ENCODE assay signal across 11 mouse cellular contexts in the genomic region with DNA sequence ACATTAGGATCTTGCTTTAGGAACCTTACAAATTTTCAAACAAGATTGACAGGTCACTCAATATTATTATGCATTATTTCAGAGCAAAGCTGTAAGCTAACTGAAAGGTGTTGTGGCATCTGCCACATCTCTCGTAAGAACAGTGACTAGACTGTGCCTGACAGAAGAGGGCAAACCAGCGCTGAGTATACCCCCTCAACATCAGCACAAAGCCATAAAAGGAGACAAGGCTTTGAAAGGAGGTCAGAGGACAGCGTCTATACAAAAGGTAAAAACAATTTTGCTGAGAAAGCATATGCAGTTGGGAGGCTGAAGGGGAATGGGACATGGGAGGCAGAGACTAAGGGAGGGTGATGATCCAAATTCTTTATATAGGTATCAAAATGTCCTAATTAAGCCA. TPM values are rescaled to one million over a fixed set of nuclear protein-coding genes. Genes with fewer than 3 reads are reported as not detected.
DNase-seq lines count a peak whose midpoint lies in the region; ATAC-seq lines count a peak whose summit lies in the region.
"Had no signal": no experiment of that assay in that cellular context is flagged by ENCODE, and none has a peak within 500 bp of the region (broad histone marks: within the 10 kb centered on the region; RNA-seq: fewer than 3 reads in every experiment).

No protein-coding gene starts in this region.

- H3K9me3 ChIP-seq in heart, embryonic 14.5 days (ENCODE audit: control insufficient read depth, low read length), result no peaks in the 10 kb centered on the region
- H3K9me3 ChIP-seq in embryonic facial prominence, embryonic 10.5 days, result no peaks in the 10 kb centered on the region
- H3K9me3 ChIP-seq in hindbrain, embryonic 12.5 days (replicated peaks), result no peaks in the 10 kb centered on the region
- H3K9me3 ChIP-seq in midbrain, embryonic 11.5 days (ENCODE audit: control insufficient read depth, low read length), result no peaks in the 10 kb centered on the region

- peak overlapping the region in 1 of 2 experiments; percentile 93; a peak in 3 of 4 replicates for H3K4me3 ChIP-seq in heart, embryonic 14.5 days (ENCODE audit: control insufficient read depth in 1 of 2, insufficient read depth in 1 of 2, low read depth in 1 of 2, low read length in 2 of 2)
- peak overlapping the region; percentile 94 for H3K4me3 ChIP-seq in embryonic facial prominence, embryonic 10.5 days
- peak overlapping the region; percentile 89; the same call in 1 of the 2 replicates for H3K4me3 ChIP-seq in hindbrain, embryonic 12.5 days
- no peak overlapping the region for H3K4me3 ChIP-seq in midbrain, embryonic 11.5 days (ENCODE audit: low read depth, low read length)

- H3K27ac ChIP-seq in heart, embryonic 14.5 days (replicated peaks in 1 of 2; ENCODE audit: control insufficient read depth in 1 of 2, insufficient read depth in 1 of 2, low read depth in 2 of 2, low read length in 2 of 2), result peak overlapping the region; percentile 67 to 88; a peak in 3 of 4 replicates
- peak overlapping the region; percentile 91 for H3K27ac ChIP-seq in embryonic facial prominence, embryonic 10.5 days (replicated peaks)
- peak overlapping the region; percentile 91 for H3K27ac ChIP-seq in hindbrain, embryonic 12.5 days
- H3K27ac ChIP-seq in midbrain, embryonic 11.5 days (ENCODE audit: low read depth, low read length), result peak overlapping the region; percentile 17
- H3K27ac ChIP-seq: liver, embryonic 14.5 days had no signal

- peak overlapping the region; percentile 89; the same call in 1 of the 2 replicates for H3K9ac ChIP-seq in heart, embryonic 14.5 days (ENCODE audit: low read length)
- peak overlapping the region; percentile 91; the same call in 1 of the 2 replicates for H3K9ac ChIP-seq in hindbrain, embryonic 12.5 days
- H3K9ac ChIP-seq in midbrain, embryonic 11.5 days (ENCODE audit: low read length), result peak overlapping the region; percentile 31; the same call in 1 of the 2 replicates

- peak overlapping the region; percentile 69 for H3K4me2 ChIP-seq in heart, embryonic 14.5 days (ENCODE audit: low read length)
- H3K4me2 ChIP-seq in hindbrain, embryonic 12.5 days (replicated peaks), result peak overlapping the region; percentile 77
- H3K4me2 ChIP-seq in midbrain, embryonic 11.5 days, result peak overlapping the region; percentile 17; the same call in 1 of the 2 replicates

- H3K36me3 ChIP-seq in heart, embryonic 14.5 days (ENCODE audit: control insufficient read depth, insufficient read depth, low read length), result no peaks in the 10 kb centered on the region
- H3K36me3 ChIP-seq in embryonic facial prominence, embryonic 10.5 days (replicated peaks), result peaks cover 11% of the 10 kb centered on the region
- H3K36me3 ChIP-seq in hindbrain, embryonic 12.5 days, result peaks cover 3% of the 10 kb centered on the region
- H3K36me3 ChIP-seq in midbrain, embryonic 11.5 days (ENCODE audit: control insufficient read depth, insufficient read depth, low read length), result no peaks in the 10 kb centered on the region

- intact Hi-C loops in heart, postnatal 10 days (cut with DNase I), result loop anchor here (10.0 kb wide), 1 partner anchor 125 kb away; a partner anchor contains a TSS

- no peak for ATAC-seq in heart, embryonic 14.5 days (ENCODE audit: insufficient number of reproducible peaks, insufficient read depth, low FRiP score, low read depth)
- no peak for ATAC-seq in hindbrain, embryonic 12.5 days (ENCODE audit: low FRiP score)
- peak; percentile 22 for ATAC-seq in midbrain, embryonic 11.5 days (ENCODE audit: low FRiP score)

- H3K27me3 ChIP-seq in heart, embryonic 14.5 days (ENCODE audit: control insufficient read depth, insufficient read depth, low read length), result no peaks in the 10 kb centered on the region
- no peaks in the 10 kb centered on the region for H3K27me3 ChIP-seq in embryonic facial prominence, embryonic 10.5 days (replicated peaks; ENCODE audit: low read depth, poor library complexity, severe bottlenecking)
- no peaks in the 10 kb centered on the region for H3K27me3 ChIP-seq in hindbrain, embryonic 12.5 days
- H3K27me3 ChIP-seq in midbrain, embryonic 11.5 days (ENCODE audit: control insufficient read depth, insufficient read depth, low read length), result no peaks in the 10 kb centered on the region

- WGBS in heart, embryonic 14.5 days, result 60% methylated on average over 3 of the region's 3 CpGs
- WGBS in embryonic facial prominence, embryonic 10.5 days, result 55% methylated on average over 3 of the region's 3 CpGs
- 39% methylated on average over 3 of the region's 3 CpGs for WGBS in hindbrain, embryonic 12.5 days
- WGBS in midbrain, embryonic 11.5 days, result 41% methylated on average over 3 of the region's 3 CpGs

- H3K4me1 ChIP-seq in heart, embryonic 14.5 days (ENCODE audit: control insufficient read depth in 2 of 2, insufficient read depth in 2 of 2, low read length in 2 of 2), result peaks cover 6 to 9% of the 10 kb centered on the region in 2 experiments
- H3K4me1 ChIP-seq in embryonic facial prominence, embryonic 10.5 days, result peaks cover 22% of the 10 kb centered on the region
- peaks cover 22% of the 10 kb centered on the region for H3K4me1 ChIP-seq in hindbrain, embryonic 12.5 days
- peaks cover 14% of the 10 kb centered on the region for H3K4me1 ChIP-seq in midbrain, embryonic 11.5 days (ENCODE audit: control insufficient read depth, insufficient read depth, low read length)

- DNase-seq in heart, postnatal 10 days, result no peak
- DNase-seq in embryonic facial prominence, embryonic 10.5 days (ENCODE audit: low spot score), result no peak
- no peak for DNase-seq in midbrain, embryonic 11.5 days (ENCODE audit: low spot score, missing footprints)
- DNase-seq in thymus, postnatal 14 days, result no peak
- DNase-seq in spleen, adult 12 weeks (ENCODE audit: low spot score), result no peak
- no peak for DNase-seq in thymus, postnatal 0 days (ENCODE audit: low spot score)

RNA-seq across cellular contexts. Expression of a gene that starts 0.5 kb away (rescaled TPM):
- polyA plus RNA-seq in heart, embryonic 14.5 days (2014; fragmentation: Nextera tagmentation; extraction: Ambion mirVana), result 65.0 and 72.0 TPM in 2 replicates
- total RNA-seq in heart, postnatal 10 days (2021), result 10 to 100 TPM; 23.6 to 25.4 TPM
- polyA plus RNA-seq in embryonic facial prominence, embryonic 10.5 days (2016; fragmentation: Nextera tagmentation; extraction: Ambion mirVana), result 103 and 112 TPM in 2 replicates
- 121 and 136 TPM in 2 replicates for polyA plus RNA-seq in hindbrain, embryonic 12.5 days (2016; fragmentation: Nextera tagmentation; extraction: Ambion mirVana)
- polyA plus RNA-seq in midbrain, embryonic 11.5 days (2014; fragmentation: Nextera tagmentation; extraction: Ambion mirVana), result 122 and 125 TPM in 2 replicates
- 105 and 115 TPM in 2 replicates for polyA plus RNA-seq in thymus, postnatal 0 days (2015; fragmentation: Nextera tagmentation; extraction: Ambion mirVana)

RNA-seq across cellular contexts. Expression of a gene that starts 24.6 kb away (rescaled TPM):
- 14.3 and 15.8 TPM in 2 replicates for polyA plus RNA-seq in heart, embryonic 14.5 days (2014; fragmentation: Nextera tagmentation; extraction: Ambion mirVana)
- total RNA-seq in heart, postnatal 10 days (2021), result 1 to 10 TPM; 6.6 to 6.9 TPM
- 20.1 and 22.7 TPM in 2 replicates for polyA plus RNA-seq in embryonic facial prominence, embryonic 10.5 days (2016; fragmentation: Nextera tagmentation; extraction: Ambion mirVana)
- 22.8 and 28.4 TPM in 2 replicates for polyA plus RNA-seq in hindbrain, embryonic 12.5 days (2016; fragmentation: Nextera tagmentation; extraction: Ambion mirVana)
- polyA plus RNA-seq in midbrain, embryonic 11.5 days (2014; fragmentation: Nextera tagmentation; extraction: Ambion mirVana), result 18.3 and 18.7 TPM in 2 replicates
- polyA plus RNA-seq in thymus, postnatal 0 days (2015; fragmentation: Nextera tagmentation; extraction: Ambion mirVana), result 19.5 and 23.5 TPM in 2 replicates

RNA-seq across cellular contexts. Expression of a gene that starts 37.4 kb away (rescaled TPM):
- polyA plus RNA-seq in heart, embryonic 14.5 days (2014; fragmentation: Nextera tagmentation; extraction: Ambion mirVana), result not detected in 2 replicates
- not detected for total RNA-seq in heart, postnatal 10 days (2021)
- not detected in 2 replicates for polyA plus RNA-seq in embryonic facial prominence, embryonic 10.5 days (2016; fragmentation: Nextera tagmentation; extraction: Ambion mirVana)
- not detected in 2 replicates for polyA plus RNA-seq in hindbrain, embryonic 12.5 days (2016; fragmentation: Nextera tagmentation; extraction: Ambion mirVana)
- polyA plus RNA-seq in midbrain, embryonic 11.5 days (2014; fragmentation: Nextera tagmentation; extraction: Ambion mirVana), result not detected in 2 replicates
- 0.21 TPM in 1 of 2 replicates, not detected in the other for polyA plus RNA-seq in thymus, postnatal 0 days (2015; fragmentation: Nextera tagmentation; extraction: Ambion mirVana)
- polyA plus RNA-seq: gonadal fat pad, adult 2 months; spleen, adult 2 months had no signal

RNA-seq across cellular contexts. Expression of a gene that starts 59.8 kb away (rescaled TPM):
- polyA plus RNA-seq in heart, embryonic 14.5 days (2014; fragmentation: Nextera tagmentation; extraction: Ambion mirVana), result not detected in 2 replicates
- under 1 TPM in 1 of 2 experiments, not detected in 1; 0.22 TPM for total RNA-seq in heart, postnatal 10 days (2021)
- not detected in 2 replicates for polyA plus RNA-seq in embryonic facial prominence, embryonic 10.5 days (2016; fragmentation: Nextera tagmentation; extraction: Ambion mirVana)
- 0.22 TPM in 1 of 2 replicates, not detected in the other for polyA plus RNA-seq in hindbrain, embryonic 12.5 days (2016; fragmentation: Nextera tagmentation; extraction: Ambion mirVana)
- not detected in 2 replicates for polyA plus RNA-seq in midbrain, embryonic 11.5 days (2014; fragmentation: Nextera tagmentation; extraction: Ambion mirVana)
- 0.12 TPM in 2 replicates for polyA plus RNA-seq in thymus, postnatal 0 days (2015; fragmentation: Nextera tagmentation; extraction: Ambion mirVana)

Comparison
In these comparisons a context has a peak if more than half of its experiments do, and no peak if none do; other contexts are left out.
1. H3K27ac ChIP-seq: peak in every context shown above with its lines; median percentile 91 in embryonic facial prominence, embryonic 10.5 days; 91 in hindbrain, embryonic 12.5 days; 78 in heart, embryonic 14.5 days; 17 in midbrain, embryonic 11.5 days.
2. H3K4me2 ChIP-seq: peak in every context shown above with its lines; median percentile 77 in hindbrain, embryonic 12.5 days; 69 in heart, embryonic 14.5 days; 17 in midbrain, embryonic 11.5 days.
3. H3K9ac ChIP-seq: peak in every context shown above with its lines; median percentile 91 in hindbrain, embryonic 12.5 days; 89 in heart, embryonic 14.5 days; 31 in midbrain, embryonic 11.5 days.